Mouse (Mus musculus): Measurements from ENCODE around the gene Slc25a44.

DNA sequence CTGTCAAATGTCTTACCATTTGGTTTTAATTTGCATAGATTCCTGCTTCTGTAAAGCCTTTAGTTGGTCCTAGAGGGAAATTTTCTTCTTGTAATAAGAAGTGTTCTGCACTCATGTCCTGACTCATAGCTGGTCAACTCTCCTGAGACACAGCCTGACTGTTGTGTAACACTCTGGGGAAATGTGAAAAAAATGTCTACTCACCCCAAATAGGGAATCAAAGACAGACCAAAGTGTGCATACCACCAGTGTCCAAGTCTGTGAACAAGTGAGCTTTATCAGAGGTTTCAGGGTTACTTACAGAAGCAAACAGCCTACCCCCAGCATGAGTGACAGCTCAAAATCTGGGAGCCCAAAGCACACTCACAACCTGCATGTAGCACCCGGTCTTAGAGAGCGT is 40.2 kb upstream of the Slc25a44 start:
- TF ChIP-seq GATA1 (IDR thresholded peaks at IDR 0.05; ENCODE audit: low read length) (no peak), TAL1 (IDR thresholded peaks at IDR 0.05; ENCODE audit: low read length) (no peak)
